In genomic region chr5:107448784-107449183, GRCm38 (mm10) we compare ENCODE assay signal across 26 mouse cellular contexts. TPM values are rescaled to one million over a fixed set of nuclear protein-coding genes. Genes with fewer than 3 reads are reported as not detected.
"Had no signal": no experiment of that assay in that cellular context is flagged by ENCODE, and none has a peak within 500 bp of the region (broad histone marks: within the 10 kb centered on the region; RNA-seq: fewer than 3 reads in every experiment).

No protein-coding gene starts in this region.

- H3K36me3 ChIP-seq: midbrain, embryonic 12.5 days had no signal

- H3K4me3 ChIP-seq: limb, embryonic 12.5 days; limb, embryonic 15.5 days; midbrain, embryonic 12.5 days; myocyte; neural tube, embryonic 13.5 days had no signal

- H3K9me3 ChIP-seq: limb, embryonic 12.5 days; limb, embryonic 15.5 days; midbrain, embryonic 12.5 days; neural tube, embryonic 13.5 days had no signal

- H3K27ac ChIP-seq: kidney, postnatal 0 days; limb, embryonic 12.5 days; limb, embryonic 15.5 days; liver, embryonic 14.5 days; macrophage; midbrain, embryonic 12.5 days; neural tube, embryonic 13.5 days had no signal

- H3K9ac ChIP-seq: limb, embryonic 12.5 days; limb, embryonic 15.5 days; liver, embryonic 14.5 days; liver, postnatal 0 days; lung, embryonic 14.5 days; midbrain, embryonic 12.5 days; neural tube, embryonic 13.5 days had no signal

- ATAC-seq: liver, postnatal 0 days; lung, postnatal 0 days; midbrain, embryonic 16.5 days had no signal

- H3K4me1 ChIP-seq: limb, embryonic 12.5 days; limb, embryonic 15.5 days; midbrain, embryonic 12.5 days had no signal

- DNase-seq: kidney, adult 2 months; kidney, postnatal 25 days; liver, postnatal 0 days; lung, embryonic 14.5 days; retina, postnatal 1 day; right cerebral cortex, postnatal 14 days; thymus, adult 2 months; thymus, postnatal 14 days; thymus, postnatal 4 days had no signal

- H3K27me3 ChIP-seq: limb, embryonic 12.5 days; limb, embryonic 15.5 days; midbrain, embryonic 12.5 days; neural tube, embryonic 13.5 days had no signal

- H3K4me2 ChIP-seq: limb, embryonic 12.5 days; limb, embryonic 15.5 days; liver, embryonic 11.5 days; lung, embryonic 14.5 days; midbrain, embryonic 12.5 days; neural tube, embryonic 13.5 days had no signal

RNA-seq across cellular contexts. Expression of gene Lpcat2b, which starts 17.4 kb away (rescaled TPM):
- polyA plus RNA-seq: intestine, embryonic 16.5 days; kidney, adult 2 months; kidney, embryonic 14.5 days; kidney, postnatal 0 days; large intestine, adult 2 months; limb, embryonic 12.5 days; limb, embryonic 15.5 days; liver, embryonic 11.5 days; liver, embryonic 14.5 days; liver, postnatal 0 days; lung, embryonic 14.5 days; lung, postnatal 0 days; macrophage; midbrain, embryonic 12.5 days; midbrain, embryonic 16.5 days; myocyte; neural tube, embryonic 13.5 days; small intestine, adult 2 months; spleen, adult 2 months; stomach, embryonic 16.5 days had no signal

RNA-seq across cellular contexts. Expression of gene Ephx4, which starts 46.2 kb away (rescaled TPM):
- polyA plus RNA-seq: macrophage, myocyte had no signal

RNA-seq across cellular contexts. Expression of gene Gm42669, which starts 58.6 kb away (rescaled TPM):
- polyA plus RNA-seq: kidney, adult 2 months; large intestine, adult 2 months; small intestine, adult 2 months had no signal
